Mouse (Mus musculus) skeletal muscle tissue, postnatal 0 days (tissue): ENCODE measurements around the gene Mb21d2. TPM values are rescaled to one million over a fixed set of nuclear protein-coding genes. Genes with fewer than 3 reads are reported as not detected.

Source experiments
- polyA plus RNA-seq: library from polyadenylated mRNA; unstranded; fragments of >200 nt; fragmentation: Nextera tagmentation; extraction: Ambion mirVana; gene quantifications from 2 replicates; pipeline ENCODE4 v1.2.1, GENCODE M21; 2015

Gene Mb21d2
- polyA plus RNA-seq: 3.7 and 3.8 TPM in 2 replicates

DNA sequence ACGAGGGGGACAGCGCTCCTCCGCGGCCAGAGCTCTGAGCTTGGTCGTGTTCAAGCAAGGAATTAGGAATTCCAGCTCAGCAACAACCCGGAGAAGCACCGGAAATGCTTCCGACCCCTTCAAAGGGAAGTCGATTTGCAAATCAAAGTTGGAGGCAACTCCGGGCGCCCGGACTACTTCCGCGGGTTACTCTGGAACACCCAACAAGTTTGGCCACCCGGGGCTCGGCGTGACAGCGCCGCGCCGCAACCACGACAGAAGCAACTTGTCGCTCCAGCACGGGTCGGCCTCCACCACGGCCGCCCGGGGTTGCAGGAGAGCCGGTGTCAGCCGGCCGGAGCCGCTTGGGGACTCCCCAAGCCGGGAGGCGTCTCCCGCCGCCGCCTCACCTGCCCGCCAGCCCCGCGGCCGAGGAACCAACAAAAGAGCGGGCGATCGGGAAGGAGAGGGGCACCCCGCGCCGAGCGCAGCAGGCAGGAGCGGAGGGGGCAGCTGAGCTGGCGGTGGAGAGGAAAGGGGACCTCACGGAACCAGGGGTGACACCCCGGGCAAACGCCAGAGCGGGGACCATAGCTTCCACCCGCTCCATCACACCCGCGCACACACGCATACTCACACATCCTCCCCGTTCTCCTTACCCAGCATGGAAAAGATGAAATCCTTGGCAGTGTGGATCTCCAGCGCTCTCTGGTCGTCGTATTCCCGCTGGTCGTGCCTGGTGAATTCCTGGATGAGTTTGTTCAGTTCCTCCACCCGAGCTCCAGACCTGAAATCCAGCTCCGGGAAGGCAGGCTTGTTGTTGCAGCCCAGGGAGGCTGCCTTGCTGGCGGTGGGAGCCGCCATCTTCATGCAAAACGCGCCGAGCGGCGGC, at the start of gene Mb21d2:
Gene Mb21d2, minus strand, starts transcription at position 859 of the 871 bp plus-strand sequence.

Other genes starting within 250 kb of the Mb21d2 start
- gene Fgf12, start 176.6 kb downstream of the Mb21d2 start, polyA plus RNA-seq: 2.8 and 2.9 TPM in 2 replicates